Mouse (Mus musculus) limb, embryonic 10.5 days (tissue): ENCODE results near the gene Srbd1. TPM values are rescaled to one million over a fixed set of nuclear protein-coding genes. Genes with fewer than 3 reads are reported as not detected.

Experiments
- DNase-seq: peaks from one replicate; pipeline ENCODE4 v3.0.0-alpha.2; 2017; ENCODE audit warnings: low spot score
- H3K27ac ChIP-seq: fragments of 300-500 bp; sonication (generic); 2 replicates; pipeline ENCODE4 v1.5.1; 2016; ENCODE audit warnings: mild to moderate bottlenecking
- H3K27me3 ChIP-seq: fragments of 300-500 bp; sonication (generic); 2 replicates; pipeline ENCODE4 v1.6.1; 2016; ENCODE audit warnings: low read depth, mild to moderate bottlenecking; ENCODE audit not compliant: poor library complexity, severe bottlenecking
- H3K36me3 ChIP-seq: fragments of 300-500 bp; sonication (generic); 2 replicates; pipeline ENCODE4 v1.6.1; 2016; ENCODE audit warnings: mild to moderate bottlenecking, moderate library complexity
- H3K4me1 ChIP-seq: fragments of 300-500 bp; sonication (generic); 2 replicates; pipeline ENCODE4 v1.6.1; 2016
- H3K4me3 ChIP-seq: fragments of 300-500 bp; sonication (generic); 2 replicates; pipeline ENCODE4 v1.5.1; 2016; ENCODE audit warnings: mild to moderate bottlenecking, moderate library complexity
- H3K9me3 ChIP-seq: fragments of 300-500 bp; sonication (generic); replicated peaks from 2 replicates; pipeline ENCODE4 v1.6.1; 2016; ENCODE audit warnings: mild to moderate bottlenecking
- WGBS: fragments of 180-500 bp; shearing (Covaris S2); methylation state at CpG from one replicate; pipeline ENCODE4 v1.1.7; 2016; 5-methylcytosine and 5-hydroxymethylcytosine counted together
- polyA plus RNA-seq: library from polyadenylated mRNA; unstranded; fragments of >200 nt; fragmentation: Nextera tagmentation; extraction: Ambion mirVana; gene quantifications from 2 replicates; pipeline ENCODE4 v1.2.1, GENCODE M21; 2016

The Srbd1 gene
- polyA plus RNA-seq, 1 experiment from 2014 or later, result 24.5 TPM

DNA sequence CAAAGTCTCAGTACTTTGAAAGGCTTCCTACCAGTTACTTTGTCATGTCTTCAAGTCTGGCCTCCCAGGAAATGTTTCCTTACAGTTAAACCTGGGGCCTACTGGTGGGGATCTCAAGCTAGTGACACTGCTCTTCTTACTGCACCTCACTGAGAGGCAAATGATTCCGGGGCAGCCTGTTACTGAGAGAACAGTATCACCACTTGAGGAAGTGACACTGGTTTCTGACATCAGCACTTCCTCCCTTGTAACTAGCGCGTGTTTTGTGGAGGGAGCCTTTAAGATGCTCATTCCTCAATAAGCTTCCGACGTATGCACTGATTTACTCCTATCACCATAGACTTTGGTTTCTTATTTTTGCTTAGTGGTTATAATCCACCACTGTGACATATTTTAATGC, 16.8 kb downstream of the Srbd1 start:
- Histone ChIP-seq H3K27ac (no peak overlapping the region), H3K36me3 (peaks cover 89% of the 10 kb centered on the region), H3K9me3 (no peaks in the 10 kb centered on the region), H3K27me3 (no peaks in the 10 kb centered on the region), H3K4me1 (no peaks in the 10 kb centered on the region), H3K4me3 (no peak overlapping the region)
- DNase-seq, result no peak
- WGBS, result 96% methylated on average over 5 of the region's 5 CpGs

DNA sequence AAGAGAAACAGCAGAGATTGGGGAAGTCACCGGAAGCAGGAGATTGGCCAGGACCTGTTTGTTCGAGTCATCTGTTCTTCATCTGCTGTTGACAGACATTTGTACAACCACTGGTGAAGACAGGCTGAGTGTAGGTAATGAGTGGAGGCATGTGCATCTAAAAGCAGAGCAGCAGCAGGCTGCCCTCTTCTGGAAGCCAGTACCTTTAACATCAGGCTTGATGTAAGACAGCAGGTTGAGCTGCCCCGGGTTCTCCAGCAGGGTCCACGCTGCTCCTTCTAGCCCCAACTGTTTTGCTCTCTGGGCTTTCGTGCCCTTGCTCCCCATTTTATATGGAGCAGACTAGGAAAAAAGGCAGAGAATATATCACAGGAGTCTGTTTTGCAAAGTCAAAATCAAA, 19.1 kb downstream of the Srbd1 start:
- no peaks in the 10 kb centered on the region for H3K9me3 ChIP-seq
- no peak for DNase-seq
- H3K27me3 ChIP-seq, result no peaks in the 10 kb centered on the region
- peaks cover 91% of the 10 kb centered on the region for H3K36me3 ChIP-seq
- no peak overlapping the region for H3K27ac ChIP-seq
- H3K4me3 ChIP-seq, result no peak overlapping the region
- no peaks in the 10 kb centered on the region for H3K4me1 ChIP-seq
- 83% methylated on average over 5 of the region's 5 CpGs for WGBS

DNA sequence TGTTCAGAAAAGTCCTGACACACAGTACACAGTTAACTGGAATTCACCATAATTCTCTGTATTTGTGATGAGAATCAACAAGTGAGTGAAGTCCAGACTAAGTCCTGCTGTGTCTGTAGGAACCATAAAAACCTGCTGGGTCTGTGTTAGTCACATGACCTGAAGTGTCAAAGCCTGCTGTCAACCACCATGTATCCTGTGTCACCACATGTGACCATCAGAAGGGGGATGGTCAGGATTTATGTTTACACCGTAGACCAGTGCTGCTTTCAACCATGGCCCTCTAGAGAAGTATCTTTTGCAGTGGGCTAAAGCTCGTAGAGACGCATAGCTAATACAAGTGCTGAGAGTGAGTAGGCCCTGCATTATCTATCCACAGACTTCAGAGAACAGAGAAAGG, 21.8 kb downstream of the Srbd1 start:
- Histone ChIP-seq H3K4me1 (no peaks in the 10 kb centered on the region), H3K36me3 (peaks cover 85% of the 10 kb centered on the region)
- WGBS, result 89% methylated on average over 3 of the region's 3 CpGs

DNA sequence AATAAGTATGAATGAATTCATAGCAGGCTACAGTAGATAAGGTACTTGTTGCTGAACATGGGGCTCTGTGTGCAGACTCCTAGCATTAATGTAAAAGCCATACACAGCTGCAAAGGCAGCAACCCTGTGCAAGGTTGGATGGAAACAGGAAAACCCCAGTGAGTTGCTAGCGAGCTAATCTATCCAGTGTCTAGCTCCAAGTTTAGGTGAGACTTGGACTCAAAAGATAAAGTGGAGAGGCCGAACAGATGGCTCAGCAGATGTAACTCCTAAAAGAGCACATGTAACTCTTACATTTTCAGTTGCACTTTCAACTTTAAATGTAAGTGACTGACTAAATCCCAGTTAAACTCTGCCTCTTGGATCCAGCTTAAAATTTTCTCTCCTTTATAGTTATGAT, 48.1 kb downstream of the Srbd1 start:
- no peak overlapping the region for H3K27ac ChIP-seq
- H3K4me3 ChIP-seq, result no peak overlapping the region
- no peaks in the 10 kb centered on the region for H3K4me1 ChIP-seq
- H3K27me3 ChIP-seq, result no peaks in the 10 kb centered on the region
- no peaks in the 10 kb centered on the region for H3K9me3 ChIP-seq
- WGBS, result 94% methylated on average over 2 of the region's 2 CpGs
- peaks cover 39% of the 10 kb centered on the region for H3K36me3 ChIP-seq
- no peak for DNase-seq

More for the DNA sequence above, 21.8 kb downstream of the Srbd1 start:
- Histone ChIP-seq H3K27ac (no peak overlapping the region), H3K9me3 (no peaks in the 10 kb centered on the region), H3K27me3 (no peaks in the 10 kb centered on the region), H3K4me3 (no peak overlapping the region)
- DNase-seq, result no peak

GRCm38 (mm10) chr17:86093124-86093523, 51.9 kb downstream of the Srbd1 start:
- WGBS, result 92% methylated on average over 1 of the region's 1 CpGs

DNA sequence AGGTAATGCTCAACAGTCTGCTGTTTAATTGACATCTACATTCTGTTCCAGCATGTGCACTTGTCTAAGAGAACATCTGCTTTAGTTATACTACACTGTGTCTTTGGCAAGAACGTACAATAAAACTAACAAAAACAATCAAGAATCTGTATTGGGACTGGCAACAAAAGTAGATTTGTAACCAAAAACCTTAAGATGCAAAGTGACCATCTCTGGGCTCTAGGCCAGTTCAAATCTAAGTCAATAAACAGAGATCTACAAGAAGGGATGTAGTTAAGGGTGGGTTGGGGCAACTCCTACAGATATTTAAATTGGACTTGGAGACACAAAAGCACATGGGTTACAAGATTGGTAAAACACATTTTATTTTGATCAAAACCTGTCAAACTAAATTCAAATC, 53.3 kb downstream of the Srbd1 start:
- WGBS, result 91% methylated on average over 1 of the region's 1 CpGs
- H3K27me3 ChIP-seq, result no peaks in the 10 kb centered on the region
- no peak for DNase-seq

More at GRCm38 (mm10) chr17:86093124-86093523, 51.9 kb downstream of the Srbd1 start:
- Histone ChIP-seq H3K36me3 (peaks cover 20% of the 10 kb centered on the region), H3K4me1 (peaks cover 8% of the 10 kb centered on the region; the same call in 1 of the 2 replicates), H3K4me3 (no peak overlapping the region), H3K27ac (no peak overlapping the region), H3K9me3 (no peaks in the 10 kb centered on the region), H3K27me3 (no peaks in the 10 kb centered on the region)
- DNase-seq, result no peak

GRCm38 (mm10) chr17:86089893-86090588, 54.9 kb downstream of the Srbd1 start:
- Histone ChIP-seq H3K4me1 (peaks cover 8% of the 10 kb centered on the region; the same call in 1 of the 2 replicates), H3K27me3 (no peaks in the 10 kb centered on the region), H3K36me3 (peaks cover 5% of the 10 kb centered on the region; the same call in 1 of the 2 replicates), H3K27ac (no peak overlapping the region), H3K4me3 (no peak overlapping the region), H3K9me3 (no peaks in the 10 kb centered on the region)
- no peak for DNase-seq
- 65% methylated on average over 9 of the region's 9 CpGs for WGBS

More for the DNA sequence above, 53.3 kb downstream of the Srbd1 start:
- H3K4me3 ChIP-seq, result no peak overlapping the region
- H3K4me1 ChIP-seq, result peaks cover 8% of the 10 kb centered on the region; the same call in 1 of the 2 replicates
- no peaks in the 10 kb centered on the region for H3K9me3 ChIP-seq
- H3K27ac ChIP-seq, result no peak overlapping the region
- peaks cover 10% of the 10 kb centered on the region for H3K36me3 ChIP-seq

GRCm38 (mm10) chr17:86087922-86088321, 57.1 kb downstream of the Srbd1 start:
- WGBS, result 97% methylated on average over 9 of the region's 9 CpGs
- Histone ChIP-seq H3K27ac (no peak overlapping the region), H3K4me3 (no peak overlapping the region), H3K9me3 (no peaks in the 10 kb centered on the region), H3K36me3 (0 out of 2 replicates have a peak, but pooled peaks cover 9% of the 10 kb centered on the region), H3K27me3 (no peaks in the 10 kb centered on the region), H3K4me1 (peaks cover 8% of the 10 kb centered on the region; the same call in 1 of the 2 replicates)
- no peak for DNase-seq

DNA sequence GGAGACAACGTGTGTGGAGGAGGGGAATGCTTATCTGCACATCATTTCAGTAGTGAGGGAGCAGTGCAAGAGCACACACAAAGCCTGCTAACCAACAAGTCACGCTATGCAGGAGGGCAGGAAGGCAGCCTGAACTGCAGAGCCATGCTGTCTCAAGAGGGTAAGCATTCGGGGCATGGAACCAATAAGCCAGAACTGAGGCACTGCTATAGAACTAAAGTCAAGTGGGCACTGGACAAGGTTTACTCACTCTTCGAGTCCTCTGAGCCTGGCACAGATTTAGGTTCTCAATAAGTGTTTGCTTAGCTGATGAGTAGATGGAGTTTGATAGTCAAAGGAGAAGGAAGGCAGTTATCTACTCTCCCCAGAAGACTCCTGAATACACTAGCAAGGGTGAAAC, 58.8 kb downstream of the Srbd1 start:
- Histone ChIP-seq H3K27me3 (no peaks in the 10 kb centered on the region), H3K36me3 (0 out of 2 replicates have a peak, but pooled peaks cover 9% of the 10 kb centered on the region)

DNA sequence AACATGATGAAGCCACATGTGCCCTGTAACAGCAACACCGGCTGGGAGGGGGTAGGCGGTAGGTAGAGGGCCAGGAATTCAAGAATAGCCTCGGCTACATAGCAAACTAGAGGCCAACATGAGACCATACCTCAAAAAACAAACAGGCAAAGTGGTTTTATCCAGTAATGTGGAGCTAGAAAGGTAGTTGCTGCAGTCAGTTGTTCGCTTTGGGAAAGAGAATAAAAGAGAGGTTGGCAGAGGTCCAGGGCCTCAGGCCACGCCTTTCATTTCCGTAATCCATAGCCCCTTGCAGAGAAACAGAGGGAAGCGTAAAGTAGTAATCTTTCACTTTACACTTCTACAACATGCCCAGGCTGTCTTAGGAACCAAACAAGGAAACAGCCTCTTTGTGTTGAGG, 61.8 kb downstream of the Srbd1 start:
- peaks cover 13% of the 10 kb centered on the region; the same call in 1 of the 2 replicates for H3K36me3 ChIP-seq
- 93% methylated on average over 7 of the region's 7 CpGs for WGBS
- no peak for DNase-seq
- no peak overlapping the region for H3K27ac ChIP-seq
- H3K9me3 ChIP-seq, result no peaks in the 10 kb centered on the region
- H3K4me3 ChIP-seq, result no peak overlapping the region
- H3K27me3 ChIP-seq, result no peaks in the 10 kb centered on the region
- no peaks in the 10 kb centered on the region for H3K4me1 ChIP-seq

More for the DNA sequence above, 58.8 kb downstream of the Srbd1 start:
- no peak for DNase-seq
- Histone ChIP-seq H3K27ac (no peak overlapping the region), H3K9me3 (no peaks in the 10 kb centered on the region), H3K4me1 (peaks cover 8% of the 10 kb centered on the region; the same call in 1 of the 2 replicates), H3K4me3 (no peak overlapping the region)
- WGBS, result 88% methylated on average over 4 of the region's 4 CpGs

- 80% methylated on average over 11 of the region's 11 CpGs for WGBS
- Histone ChIP-seq H3K9me3 (no peaks in the 10 kb centered on the region), H3K4me1 (no peaks in the 10 kb centered on the region), H3K27ac (no peak overlapping the region), H3K27me3 (no peaks in the 10 kb centered on the region), H3K4me3 (no peak overlapping the region), H3K36me3 (peaks cover 5% of the 10 kb centered on the region; the same call in 1 of the 2 replicates)
- no peak for DNase-seq
Measured at GRCm38 (mm10) chr17:86078060-86078459, 66.9 kb downstream of the Srbd1 start.

DNA sequence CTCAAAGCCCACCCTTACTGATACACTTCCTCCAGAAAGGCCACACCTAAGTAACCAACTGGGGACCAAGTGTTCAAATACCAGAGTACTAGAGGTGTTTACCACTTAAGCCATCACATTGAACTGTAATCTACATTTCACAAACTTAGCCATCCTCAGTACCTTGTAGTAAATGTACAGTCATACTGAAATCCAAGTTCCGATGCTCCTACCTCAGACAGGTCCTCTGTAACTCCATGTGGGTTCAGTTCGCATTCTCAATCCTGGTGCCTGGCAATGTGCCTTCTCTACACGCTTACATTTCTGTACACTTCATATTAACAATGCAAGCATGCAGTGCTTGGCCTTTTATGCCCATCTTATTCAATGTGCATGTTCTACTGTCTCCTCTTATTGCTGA, 77.5 kb downstream of the Srbd1 start:
- no peaks in the 10 kb centered on the region for H3K9me3 ChIP-seq
- no peak for DNase-seq

GRCm38 (mm10) chr17:86065833-86066232, 79.1 kb downstream of the Srbd1 start:
- H3K36me3 ChIP-seq, result no peaks in the 10 kb centered on the region

More for the DNA sequence above, 77.5 kb downstream of the Srbd1 start:
- Histone ChIP-seq H3K36me3 (no peaks in the 10 kb centered on the region), H3K4me1 (no peaks in the 10 kb centered on the region), H3K27me3 (no peaks in the 10 kb centered on the region), H3K27ac (no peak overlapping the region), H3K4me3 (no peak overlapping the region)
- WGBS, result 96% methylated on average over 3 of the region's 3 CpGs

More at GRCm38 (mm10) chr17:86065833-86066232, 79.1 kb downstream of the Srbd1 start:
- Histone ChIP-seq H3K4me3 (no peak overlapping the region), H3K4me1 (no peaks in the 10 kb centered on the region), H3K27ac (no peak overlapping the region), H3K9me3 (no peaks in the 10 kb centered on the region), H3K27me3 (no peaks in the 10 kb centered on the region)
- no peak for DNase-seq
- 86% methylated on average over 7 of the region's 7 CpGs for WGBS
